Mouse (Mus musculus): ENCODE results near the gene Chd8.
A peak's percentile ranks its signal among the peaks of the same experiment; 100 is the strongest.

Chd8 gene

GRCm38 (mm10) chr14:52197156-52197878, 60.3 kb downstream of the Chd8 start, which contains the start of gene Supt16:
Supt16 (minus strand) TSS chr14:52197416.
- DNase-seq = peak; percentile 66 to 70

GRCm38 (mm10) chr14:52196230-52197155, 61.1 kb downstream of the Chd8 start:
- DNase-seq = peak; percentile 16 to 22

- DNase-seq = peak in 1 of 2 experiments; percentile 18
Observed at GRCm38 (mm10) chr14:52195691-52196090, 61.9 kb downstream of the Chd8 start.

GRCm38 (mm10) chr14:52190740-52191359, 66.7 kb downstream of the Chd8 start:
- peak in 1 of 2 experiments; percentile 20 for DNase-seq

- DNase-seq = no peak
Observed at GRCm38 (mm10) chr14:52189519-52189918, 68.1 kb downstream of the Chd8 start.

GRCm38 (mm10) chr14:52188788-52189187, 68.8 kb downstream of the Chd8 start:
- DNase-seq = no peak

- no peak for DNase-seq
Observed at GRCm38 (mm10) chr14:52166571-52166970, 91.0 kb downstream of the Chd8 start.

- no peak for DNase-seq
Observed at GRCm38 (mm10) chr14:52160911-52161310, 96.7 kb downstream of the Chd8 start.

- no peak for DNase-seq
Observed at GRCm38 (mm10) chr14:52155008-52155407, 102.6 kb downstream of the Chd8 start.

- DNase-seq = no peak
Observed at GRCm38 (mm10) chr14:52152613-52153012, 105.0 kb downstream of the Chd8 start.

- DNase-seq = no peak
Observed at GRCm38 (mm10) chr14:52152179-52152578, 105.4 kb downstream of the Chd8 start.

GRCm38 (mm10) chr14:52149888-52150287, 107.7 kb downstream of the Chd8 start:
- no peak for DNase-seq

All from thymus, adult 18-20 months (tissue).